Mouse (Mus musculus): ENCODE results near the gene Palld. TPM values are rescaled to one million over a fixed set of nuclear protein-coding genes. Genes with fewer than 3 reads are reported as not detected.
A peak's percentile ranks its signal among the peaks of the same experiment; 100 is the strongest.

Palld gene
- total and polyA plus RNA-seq, 2 experiments from 2014 or later = 10.7 to 11.0 TPM

- ATAC-seq (no peak), DNase-seq (no peak)
- Histone ChIP-seq H3K4me2 (ENCODE audit: low read depth) (no peak overlapping the region), H3K27me3 (ENCODE audit: insufficient read depth, low read length) (no peaks in the 10 kb centered on the region), H3K27ac (ENCODE audit: low read depth, low read length) (no peak overlapping the region), H3K4me3 (ENCODE audit: low read depth, low read length) (no peak overlapping the region), H3K4me1 (ENCODE audit: insufficient read depth) (no peaks in the 10 kb centered on the region), H3K9me3 (ENCODE audit: low read length) (no peaks in the 10 kb centered on the region), H3K9ac (no peak overlapping the region), H3K36me3 (ENCODE audit: insufficient read depth) (no peaks in the 10 kb centered on the region)
- TF ChIP-seq CTCF (IDR thresholded peaks at IDR 0.05; ENCODE audit: low read depth) = no peak
- WGBS = 91% methylated on average over 6 of the region's 6 CpGs
Measured at GRCm38 (mm10) chr8:61611741-61612140, 290.7 kb downstream of the Palld start.

- ATAC-seq (no peak), DNase-seq (no peak)
- H3K4me1 ChIP-seq (ENCODE audit: insufficient read depth) = no peaks in the 10 kb centered on the region
- H3K9me3 ChIP-seq (ENCODE audit: low read length) = no peaks in the 10 kb centered on the region
- 90% methylated on average over 7 of the region's 7 CpGs for WGBS
- H3K36me3 ChIP-seq (ENCODE audit: insufficient read depth) = no peaks in the 10 kb centered on the region
- no peak overlapping the region for H3K9ac ChIP-seq
- no peak for TF ChIP-seq CTCF (IDR thresholded peaks at IDR 0.05; ENCODE audit: low read depth)
- H3K4me3 ChIP-seq (ENCODE audit: low read depth, low read length) = no peak overlapping the region
- H3K27me3 ChIP-seq (ENCODE audit: insufficient read depth, low read length) = no peaks in the 10 kb centered on the region
- no peak overlapping the region for H3K27ac ChIP-seq (ENCODE audit: low read depth, low read length)
- no peak overlapping the region for H3K4me2 ChIP-seq (ENCODE audit: low read depth)
Measured at GRCm38 (mm10) chr8:61611077-61611476, 291.4 kb downstream of the Palld start.

GRCm38 (mm10) chr8:61610546-61610945 lies 291.9 kb downstream of the Palld start:
- no peaks in the 10 kb centered on the region for H3K4me1 ChIP-seq (ENCODE audit: insufficient read depth)
- no peaks in the 10 kb centered on the region for H3K36me3 ChIP-seq (ENCODE audit: insufficient read depth)
- DNase-seq = no peak
- ATAC-seq = no peak
- H3K9ac ChIP-seq = no peak overlapping the region
- TF ChIP-seq CTCF (IDR thresholded peaks at IDR 0.05; ENCODE audit: low read depth) = no peak
- 85% methylated on average over 5 of the region's 5 CpGs for WGBS
- no peak overlapping the region for H3K4me2 ChIP-seq (ENCODE audit: low read depth)
- H3K27me3 ChIP-seq (ENCODE audit: insufficient read depth, low read length) = no peaks in the 10 kb centered on the region
- no peak overlapping the region for H3K27ac ChIP-seq (ENCODE audit: low read depth, low read length)
- H3K4me3 ChIP-seq (ENCODE audit: low read depth, low read length) = no peak overlapping the region
- H3K9me3 ChIP-seq (ENCODE audit: low read length) = no peaks in the 10 kb centered on the region

GRCm38 (mm10) chr8:61607463-61607813 lies 295.1 kb downstream of the Palld start:
- Histone ChIP-seq H3K36me3 (ENCODE audit: insufficient read depth) (no peaks in the 10 kb centered on the region), H3K27me3 (ENCODE audit: insufficient read depth, low read length) (no peaks in the 10 kb centered on the region), H3K9me3 (ENCODE audit: low read length) (no peaks in the 10 kb centered on the region), H3K4me1 (ENCODE audit: insufficient read depth) (no peaks in the 10 kb centered on the region), H3K27ac (ENCODE audit: low read depth, low read length) (peak overlapping the region; percentile 59; the same call in 1 of the 2 replicates), H3K9ac (no peak overlapping the region), H3K4me2 (ENCODE audit: low read depth) (no peak overlapping the region), H3K4me3 (ENCODE audit: low read depth, low read length) (no peak overlapping the region)
- TF ChIP-seq CTCF (IDR thresholded peaks at IDR 0.05; ENCODE audit: low read depth) = no peak
- peak; percentile 9 for DNase-seq
- WGBS = 14% methylated on average over 6 of the region's 6 CpGs
- ATAC-seq = peak; percentile 8; the same call in 1 of the 2 replicates

- Histone ChIP-seq H3K9me3 (ENCODE audit: low read length) (no peaks in the 10 kb centered on the region), H3K4me2 (ENCODE audit: low read depth) (peak overlapping the region; percentile 31), H3K36me3 (ENCODE audit: insufficient read depth) (no peaks in the 10 kb centered on the region), H3K9ac (no peak overlapping the region; the same call in 1 of the 2 replicates), H3K4me1 (ENCODE audit: insufficient read depth) (no peaks in the 10 kb centered on the region), H3K4me3 (ENCODE audit: low read depth, low read length) (peak overlapping the region; percentile 12; the same call in 1 of the 2 replicates), H3K27ac (ENCODE audit: low read depth, low read length) (peak overlapping the region; percentile 59; the same call in 1 of the 2 replicates), H3K27me3 (ENCODE audit: insufficient read depth, low read length) (no peaks in the 10 kb centered on the region)
- DNase-seq (peak; percentile 74), ATAC-seq (peak; percentile 90)
- TF ChIP-seq CTCF (IDR thresholded peaks at IDR 0.05; ENCODE audit: low read depth) = no peak
- 10% methylated on average over 8 of the region's 8 CpGs for WGBS
Measured at GRCm38 (mm10) chr8:61606795-61607462, 295.6 kb downstream of the Palld start.

- no peak for DNase-seq
- H3K4me2 ChIP-seq (ENCODE audit: low read depth) = no peak overlapping the region
- no peaks in the 10 kb centered on the region for H3K9me3 ChIP-seq (ENCODE audit: low read length)
- H3K4me1 ChIP-seq (ENCODE audit: insufficient read depth) = no peaks in the 10 kb centered on the region
- TF ChIP-seq CTCF (IDR thresholded peaks at IDR 0.05; ENCODE audit: low read depth) = no peak
- no peak overlapping the region for H3K27ac ChIP-seq (ENCODE audit: low read depth, low read length)
- H3K9ac ChIP-seq = no peak overlapping the region
- H3K4me3 ChIP-seq (ENCODE audit: low read depth, low read length) = no peak overlapping the region
- ATAC-seq = no peak
- no peaks in the 10 kb centered on the region for H3K36me3 ChIP-seq (ENCODE audit: insufficient read depth)
- no peaks in the 10 kb centered on the region for H3K27me3 ChIP-seq (ENCODE audit: insufficient read depth, low read length)
- WGBS = 94% methylated on average over 2 of the region's 2 CpGs
Measured at GRCm38 (mm10) chr8:61604871-61605270, 297.6 kb downstream of the Palld start.

- Histone ChIP-seq H3K4me1 (ENCODE audit: insufficient read depth) (no peaks in the 10 kb centered on the region), H3K9me3 (ENCODE audit: low read length) (no peaks in the 10 kb centered on the region), H3K4me3 (ENCODE audit: low read depth, low read length) (no peak overlapping the region), H3K9ac (no peak overlapping the region), H3K36me3 (ENCODE audit: insufficient read depth) (no peaks in the 10 kb centered on the region), H3K27ac (ENCODE audit: low read depth, low read length) (no peak overlapping the region), H3K4me2 (ENCODE audit: low read depth) (no peak overlapping the region), H3K27me3 (ENCODE audit: insufficient read depth, low read length) (no peaks in the 10 kb centered on the region)
- DNase-seq = no peak
- WGBS = 68% methylated on average over 3 of the region's 3 CpGs
- TF ChIP-seq CTCF (IDR thresholded peaks at IDR 0.05; ENCODE audit: low read depth) = no peak
- no peak for ATAC-seq
Measured at GRCm38 (mm10) chr8:61596889-61597288, 305.6 kb downstream of the Palld start.
